Mouse (Mus musculus) lung, embryonic 15.5 days (tissue): ENCODE measurements at regions not wholly inside any gene's neighbourhood (a gene's known extent, or its start where the extent isn't known, plus 50 kb on each side); places are given as distances from the start of the nearest gene placed in this dataset.

Experiments
- ATAC-seq: fragments of 200-750 bp; cut with Nextera tagmentation; 2 replicates; pipeline ENCODE4 v1.8.0; 2017; ENCODE audit warnings: moderate number of reproducible peaks, borderline replicate concordance; ENCODE audit not compliant: low FRiP score, low TSS enrichment; ENCODE audit errors: extremely low read depth
- H3K27ac ChIP-seq: fragments of 300-500 bp; sonication (generic); 2 replicates; pipeline ENCODE4 v1.5.1; 2015; ENCODE audit warnings: moderate library complexity, mild to moderate bottlenecking, inconsistent platforms
- H3K27me3 ChIP-seq: fragments of 300-500 bp; sonication (generic); 2 replicates; pipeline ENCODE4 v1.6.1; 2015; ENCODE audit warnings: inconsistent platforms
- H3K36me3 ChIP-seq: fragments of 300-500 bp; sonication (generic); 2 replicates; pipeline ENCODE4 v1.6.1; 2015; ENCODE audit warnings: inconsistent platforms
- H3K4me1 ChIP-seq: fragments of 300-500 bp; sonication (generic); 2 replicates; pipeline ENCODE4 v1.6.1; 2015; ENCODE audit warnings: inconsistent platforms
- H3K4me2 ChIP-seq: fragments of 300-500 bp; sonication (generic); 2 replicates; pipeline ENCODE4 v1.6.1; 2015; ENCODE audit warnings: inconsistent platforms, mild to moderate bottlenecking, moderate library complexity
- H3K4me3 ChIP-seq: fragments of 300-500 bp; sonication (generic); 2 replicates; pipeline ENCODE4 v1.5.1; 2015; ENCODE audit warnings: mild to moderate bottlenecking, inconsistent platforms
- H3K9ac ChIP-seq: fragments of 300-500 bp; sonication (generic); 2 replicates; pipeline ENCODE4 v1.6.1; 2015; ENCODE audit warnings: inconsistent platforms
- H3K9me3 ChIP-seq: fragments of 300-500 bp; sonication (generic); 2 replicates; pipeline ENCODE4 v1.6.1; 2016; ENCODE audit warnings: inconsistent platforms
- WGBS: fragments of 180-500 bp; shearing (Covaris S2); methylation state at CpG from one replicate; pipeline ENCODE4 v1.1.7; 2015; 5-methylcytosine and 5-hydroxymethylcytosine counted together

GRCm38 (mm10) chr3:147412274-147412673 lies 560.1 kb downstream of the Ttll7 start:
- no peak overlapping the region for H3K27ac ChIP-seq
- no peak for ATAC-seq
- H3K36me3 ChIP-seq = no peaks in the 10 kb centered on the region
- H3K4me2 ChIP-seq = no peak overlapping the region
- no peak overlapping the region for H3K9ac ChIP-seq
- H3K4me1 ChIP-seq = no peaks in the 10 kb centered on the region
- H3K27me3 ChIP-seq = no peaks in the 10 kb centered on the region
- 70% methylated on average over 4 of the region's 4 CpGs for WGBS
- H3K4me3 ChIP-seq = no peak overlapping the region
- no peaks in the 10 kb centered on the region for H3K9me3 ChIP-seq

- no peaks in the 10 kb centered on the region for H3K36me3 ChIP-seq
- 22% methylated on average over 3 of the region's 3 CpGs for WGBS
Measured at GRCm38 (mm10) chr3:147416926-147417325, 564.8 kb downstream of the Ttll7 start.

DNA sequence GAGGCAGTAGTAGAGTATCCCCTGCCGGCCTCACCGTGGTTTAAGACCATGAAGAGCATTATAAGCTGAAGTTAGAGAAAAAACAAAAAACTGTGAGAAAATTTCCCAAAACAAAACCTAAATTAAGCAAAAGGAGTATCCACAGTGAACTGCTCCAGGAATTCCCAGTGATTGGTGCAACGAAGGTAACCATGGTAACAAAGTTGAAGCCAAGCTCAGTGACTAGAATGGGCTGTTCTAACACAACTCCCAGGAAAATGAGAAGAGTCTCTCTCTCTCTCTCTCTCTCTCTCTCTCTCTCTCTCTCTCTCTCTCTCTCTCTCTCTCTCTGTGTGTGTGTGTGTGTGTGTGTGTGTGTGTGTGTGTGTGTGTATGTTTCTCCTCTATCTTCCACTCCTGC lies 567.0 kb downstream of the Ttll7 start:
- Histone ChIP-seq H3K4me2 (no peak overlapping the region), H3K27ac (no peak overlapping the region), H3K9me3 (no peaks in the 10 kb centered on the region), H3K4me3 (no peak overlapping the region), H3K36me3 (no peaks in the 10 kb centered on the region), H3K4me1 (no peaks in the 10 kb centered on the region), H3K27me3 (no peaks in the 10 kb centered on the region), H3K9ac (no peak overlapping the region)
- WGBS = 50% methylated on average over 3 of the region's 3 CpGs
- no peak for ATAC-seq

More at GRCm38 (mm10) chr3:147416926-147417325, 564.8 kb downstream of the Ttll7 start:
- Histone ChIP-seq H3K4me3 (no peak overlapping the region), H3K9ac (no peak overlapping the region), H3K27me3 (no peaks in the 10 kb centered on the region), H3K4me1 (no peaks in the 10 kb centered on the region), H3K27ac (no peak overlapping the region), H3K9me3 (no peaks in the 10 kb centered on the region), H3K4me2 (no peak overlapping the region)
- ATAC-seq = no peak

DNA sequence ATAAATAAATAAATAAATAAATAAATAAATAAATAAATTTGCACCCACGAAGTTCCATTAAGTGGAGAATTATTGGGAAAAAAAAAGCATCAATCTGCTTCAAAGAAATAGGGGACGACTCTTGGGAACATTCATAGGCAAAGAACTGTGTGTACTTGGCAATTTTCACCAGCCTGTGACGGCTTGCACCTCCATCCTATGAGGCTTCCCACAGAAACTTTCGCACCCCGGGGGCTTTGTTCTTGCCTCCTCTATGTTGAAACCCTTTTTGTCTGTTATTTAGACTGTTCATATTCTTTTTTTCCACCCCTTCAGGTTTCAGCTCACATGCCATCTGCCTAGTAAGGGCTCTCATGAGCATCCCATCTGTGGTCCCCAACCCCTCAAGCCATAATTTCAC lies 570.0 kb downstream of the Ttll7 start:
- Histone ChIP-seq H3K4me3 (no peak overlapping the region), H3K9me3 (no peaks in the 10 kb centered on the region), H3K27me3 (no peaks in the 10 kb centered on the region), H3K36me3 (no peaks in the 10 kb centered on the region), H3K27ac (no peak overlapping the region), H3K9ac (no peak overlapping the region), H3K4me1 (no peaks in the 10 kb centered on the region), H3K4me2 (no peak overlapping the region)
- ATAC-seq = no peak
- 74% methylated on average over 5 of the region's 5 CpGs for WGBS

DNA sequence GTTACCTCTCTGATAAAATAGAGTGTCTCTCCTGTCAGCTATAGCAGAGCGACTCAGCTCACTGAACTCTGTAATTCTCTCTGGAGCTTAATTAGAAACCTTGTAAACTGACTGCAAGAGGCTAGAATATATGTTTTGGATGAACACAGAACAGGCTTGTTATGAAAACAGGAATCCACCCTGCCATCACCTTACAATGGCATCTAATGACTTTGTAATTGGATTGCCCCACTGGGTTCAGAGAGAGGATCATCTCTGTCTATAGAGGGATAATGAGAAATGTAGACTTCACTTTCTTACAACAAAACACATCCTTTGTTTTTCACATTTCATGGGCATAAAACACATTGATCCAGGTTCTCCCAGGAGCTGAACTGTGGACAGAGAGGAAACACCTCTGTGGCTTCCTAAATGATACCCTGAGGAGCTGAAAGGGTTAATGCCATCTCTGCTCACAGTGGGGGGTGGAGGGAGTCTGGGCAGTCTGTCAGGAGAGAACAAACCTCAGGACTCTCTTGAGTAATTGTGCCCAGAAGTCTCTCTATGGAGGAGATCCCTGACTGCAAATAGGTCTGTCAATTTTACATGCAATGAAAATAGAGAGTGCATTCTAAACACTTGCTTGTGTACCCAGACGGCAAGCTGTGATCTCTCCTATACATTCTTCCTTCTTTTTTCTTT lies 571.9 kb downstream of the Ttll7 start:
- no peak overlapping the region for H3K27ac ChIP-seq
- H3K4me2 ChIP-seq = no peak overlapping the region
- H3K4me3 ChIP-seq = no peak overlapping the region
- no peaks in the 10 kb centered on the region for H3K36me3 ChIP-seq
- ATAC-seq = no peak
- H3K4me1 ChIP-seq = no peaks in the 10 kb centered on the region
- H3K9ac ChIP-seq = no peak overlapping the region
- H3K9me3 ChIP-seq = no peaks in the 10 kb centered on the region
- H3K27me3 ChIP-seq = no peaks in the 10 kb centered on the region
- WGBS = 48% methylated on average over 2 of the region's 2 CpGs

DNA sequence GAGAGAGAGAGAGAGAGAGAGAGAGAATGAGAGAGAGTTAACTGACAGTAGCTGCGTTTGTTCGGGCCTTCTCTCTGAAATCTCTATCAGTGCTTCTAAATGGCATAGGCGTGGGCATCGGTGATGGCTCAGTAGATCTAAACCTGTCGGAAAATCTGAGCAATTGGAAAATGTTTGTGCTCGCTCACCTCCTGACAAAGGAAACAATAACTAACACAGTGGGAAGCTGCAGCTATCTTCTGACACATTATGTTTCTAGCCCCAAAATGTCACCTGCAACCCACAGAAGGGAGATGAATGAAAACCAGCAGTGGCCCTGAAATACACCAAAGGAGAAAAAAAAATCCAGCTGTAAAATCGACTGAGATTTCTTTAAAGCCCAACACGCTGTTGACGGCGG lies 576.7 kb downstream of the Ttll7 start:
- WGBS = 59% methylated on average over 10 of the region's 10 CpGs
- H3K27me3 ChIP-seq = no peaks in the 10 kb centered on the region
- no peaks in the 10 kb centered on the region for H3K9me3 ChIP-seq
- no peak overlapping the region for H3K4me3 ChIP-seq
- H3K27ac ChIP-seq = no peak overlapping the region
- no peak overlapping the region for H3K9ac ChIP-seq
- H3K4me1 ChIP-seq = no peaks in the 10 kb centered on the region
- no peak overlapping the region for H3K4me2 ChIP-seq
- no peaks in the 10 kb centered on the region for H3K36me3 ChIP-seq
- ATAC-seq = no peak

DNA sequence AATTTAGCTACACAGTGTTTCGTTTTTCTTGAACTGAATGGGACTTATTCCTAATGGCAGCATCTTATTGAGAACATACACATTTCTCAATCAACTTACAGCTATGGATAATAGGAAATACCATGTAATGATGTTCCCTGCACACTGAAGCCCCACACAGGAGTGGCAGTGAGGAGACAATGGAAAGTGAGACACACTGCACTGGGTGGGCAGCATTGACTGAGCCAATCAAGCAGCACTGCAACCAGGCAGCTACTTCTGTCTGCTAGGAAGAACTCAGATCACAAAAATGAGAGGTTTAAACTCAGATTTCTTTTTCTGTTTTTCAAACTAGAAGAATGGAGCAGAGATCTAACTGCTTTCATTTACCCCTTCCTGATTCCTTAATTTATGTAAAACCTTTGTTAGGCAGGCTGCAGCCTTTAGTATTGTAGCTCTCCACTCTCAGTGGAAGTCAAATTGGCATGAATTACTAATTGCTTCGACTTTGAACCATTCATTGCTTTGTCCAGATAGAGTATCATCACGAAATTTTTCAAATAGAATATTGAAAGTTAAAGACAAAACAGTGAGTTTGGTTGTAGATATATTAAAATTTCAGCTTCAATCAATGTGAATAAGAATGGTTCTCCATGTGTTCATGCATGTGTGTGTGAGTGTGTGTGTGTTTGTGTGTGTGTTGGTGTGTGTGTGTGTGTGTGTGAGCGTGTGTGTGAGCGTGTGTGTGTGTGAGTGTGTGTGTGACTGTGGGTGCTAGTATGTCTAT lies 590.9 kb downstream of the Ttll7 start:
- Histone ChIP-seq H3K9me3 (no peaks in the 10 kb centered on the region), H3K36me3 (no peaks in the 10 kb centered on the region), H3K9ac (no peak overlapping the region), H3K27me3 (no peaks in the 10 kb centered on the region), H3K4me2 (no peak overlapping the region), H3K4me3 (no peak overlapping the region), H3K4me1 (no peaks in the 10 kb centered on the region), H3K27ac (no peak overlapping the region)
- ATAC-seq = no peak
- WGBS = 65% methylated on average over 5 of the region's 5 CpGs

- Histone ChIP-seq H3K27me3 (no peaks in the 10 kb centered on the region), H3K9me3 (no peaks in the 10 kb centered on the region), H3K4me2 (no peak overlapping the region), H3K9ac (no peak overlapping the region), H3K4me3 (no peak overlapping the region), H3K27ac (no peak overlapping the region), H3K36me3 (no peaks in the 10 kb centered on the region), H3K4me1 (no peaks in the 10 kb centered on the region)
- ATAC-seq = no peak
Measured at GRCm38 (mm10) chr3:147443691-147443960, 591.5 kb downstream of the Ttll7 start.

GRCm38 (mm10) chr3:147444005-147444763 lies 592.0 kb downstream of the Ttll7 start:
- Histone ChIP-seq H3K27ac (no peak overlapping the region), H3K27me3 (no peaks in the 10 kb centered on the region), H3K4me2 (no peak overlapping the region), H3K9me3 (no peaks in the 10 kb centered on the region), H3K9ac (no peak overlapping the region), H3K36me3 (no peaks in the 10 kb centered on the region), H3K4me3 (no peak overlapping the region), H3K4me1 (no peaks in the 10 kb centered on the region)
- ATAC-seq = no peak
- WGBS = 83% methylated on average over 10 of the region's 10 CpGs

GRCm38 (mm10) chr3:147445066-147445844 lies 593.1 kb downstream of the Ttll7 start:
- H3K9me3 ChIP-seq = no peaks in the 10 kb centered on the region
- H3K4me1 ChIP-seq = no peaks in the 10 kb centered on the region
- 82% methylated on average over 5 of the region's 5 CpGs for WGBS
- no peak overlapping the region for H3K4me2 ChIP-seq
- H3K4me3 ChIP-seq = no peak overlapping the region
- ATAC-seq = no peak
- H3K9ac ChIP-seq = no peak overlapping the region
- H3K27me3 ChIP-seq = no peaks in the 10 kb centered on the region
- no peak overlapping the region for H3K27ac ChIP-seq
- no peaks in the 10 kb centered on the region for H3K36me3 ChIP-seq

DNA sequence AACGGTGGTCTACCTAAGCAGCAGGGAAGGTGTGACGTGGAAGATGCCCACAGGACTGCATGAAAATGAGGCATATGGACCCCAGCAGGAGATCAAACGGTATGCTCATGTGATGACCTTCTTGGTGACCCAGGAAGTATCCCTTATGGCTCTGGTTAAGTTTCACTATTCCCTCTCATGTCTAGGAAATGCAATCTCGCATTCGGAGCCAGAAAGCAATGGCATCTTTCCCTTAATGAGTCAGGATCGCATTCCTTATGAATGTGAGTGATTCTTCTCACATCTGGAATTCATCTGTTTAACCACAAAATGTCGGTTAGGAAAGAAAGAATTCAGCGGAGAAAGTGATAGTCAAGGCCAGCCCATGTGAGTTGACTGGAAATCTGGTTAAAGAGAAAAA lies 593.7 kb downstream of the Ttll7 start:
- no peaks in the 10 kb centered on the region for H3K9me3 ChIP-seq
- no peak for ATAC-seq
- no peaks in the 10 kb centered on the region for H3K27me3 ChIP-seq
- no peak overlapping the region for H3K4me2 ChIP-seq
- H3K4me1 ChIP-seq = no peaks in the 10 kb centered on the region
- no peak overlapping the region for H3K4me3 ChIP-seq
- H3K36me3 ChIP-seq = no peaks in the 10 kb centered on the region
- H3K9ac ChIP-seq = no peak overlapping the region
- no peak overlapping the region for H3K27ac ChIP-seq
- WGBS = 76% methylated on average over 8 of the region's 8 CpGs

GRCm38 (mm10) chr3:147452176-147452575 lies 600.0 kb downstream of the Ttll7 start:
- Histone ChIP-seq H3K36me3 (no peaks in the 10 kb centered on the region), H3K27ac (no peak overlapping the region), H3K27me3 (no peaks in the 10 kb centered on the region), H3K4me1 (no peaks in the 10 kb centered on the region), H3K9me3 (no peaks in the 10 kb centered on the region), H3K4me3 (no peak overlapping the region), H3K9ac (no peak overlapping the region), H3K4me2 (no peak overlapping the region)
- 57% methylated on average over 4 of the region's 4 CpGs for WGBS
- ATAC-seq = no peak
